Mouse (Mus musculus): ENCODE measurements at regions not wholly inside any gene's neighbourhood (a gene's known extent, or its start where the extent isn't known, plus 50 kb on each side); places are given as distances from the start of the nearest gene placed in this dataset.

- TF ChIP-seq CTCF (IDR thresholded peaks at IDR 0.05) (no peak), POLR2A (IDR thresholded peaks at IDR 0.05; ENCODE audit: insufficient read depth, low read depth, low read length) (no peak), EP300 (IDR thresholded peaks at IDR 0.05; ENCODE audit: insufficient read depth, low read depth, low read length) (no peak)
Measured at GRCm38 (mm10) chr14:79869325-79869724, 98.2 kb upstream of the Pcdh8 start.
